Mouse (Mus musculus) left cerebral cortex, postnatal 36 days (tissue): Measurements from ENCODE around the gene Alkbh4. TPM values are rescaled to one million over a fixed set of nuclear protein-coding genes. Genes with fewer than 3 reads are reported as not detected.

Experiments
- DNase-seq, 2 experiments: peaks; one replicate each; pipeline ENCODE4 v3.0.0; 2021 to 2022; ENCODE audit warnings: low spot score in 2 of 2, mixed read lengths in 1 of 2
- intact Hi-C: fragments of 180-260 bp; cut with DNase I; formaldehyde crosslinking; loops from one replicate; pipeline ENCODE4 v1.15.1; 2025
- microRNA-seq: library from miRNA; unstranded; fragments of <30 nt; microRNA quantifications from one replicate; pipeline ENCODE4 v1.2.0, GENCODE M21; 2022
- total RNA-seq, 2 experiments: library from RNA; stranded (reverse); gene quantifications; 2 replicates each; pipeline ENCODE4 v1.2.3; 2021

The Alkbh4 gene
- total RNA-seq, 2 experiments from 2014 or later, result 7.7 to 9.0 TPM

GRCm38 (mm10) chr5:136171363-136172341 lies 35.7 kb downstream of the Alkbh4 start:
- intact Hi-C loops, result no loop called here
- DNase-seq, result peak in 1 of 2 experiments; percentile 15

- intact Hi-C loops, result no loop called here
- no peak for DNase-seq
These were observed 37.0 kb downstream of the Alkbh4 start for GRCm38 (mm10) chr5:136172939-136173338.

GRCm38 (mm10) chr5:136173606-136174463 lies 37.9 kb downstream of the Alkbh4 start:
- peak; percentile 55 to 66 for DNase-seq
- intact Hi-C loops, result no loop called here

GRCm38 (mm10) chr5:136179594-136179993 lies 43.6 kb downstream of the Alkbh4 start:
- intact Hi-C loops, result no loop called here

GRCm38 (mm10) chr5:136181197-136181596 lies 45.3 kb downstream of the Alkbh4 start:
- intact Hi-C loops, result no loop called here
- peak in 1 of 2 experiments; percentile 15 for DNase-seq

More at GRCm38 (mm10) chr5:136179594-136179993, 43.6 kb downstream of the Alkbh4 start:
- DNase-seq, result no peak

- DNase-seq, result peak; percentile 59
- intact Hi-C loops, result no loop called here
These were observed 46.1 kb downstream of the Alkbh4 start for GRCm38 (mm10) chr5:136182049-136182448.

GRCm38 (mm10) chr5:136182830-136183229 lies 46.9 kb downstream of the Alkbh4 start:
- no peak for DNase-seq
- intact Hi-C loops, result no loop called here

- intact Hi-C loops, result no loop called here
- no peak for DNase-seq
These were observed 47.8 kb downstream of the Alkbh4 start for GRCm38 (mm10) chr5:136183766-136184165.

- peak in 1 of 2 experiments; percentile 43 for DNase-seq
- intact Hi-C loops, result loop anchor here (2.0 kb wide), 1 partner anchor 52 kb away; no protein-coding TSS in a partner anchor
These were observed 50.8 kb downstream of the Alkbh4 start for GRCm38 (mm10) chr5:136186723-136187122.

Small RNA genes within 50 kb of the gene (microRNA-seq; reads per million reads assigned to microRNA genes)
- 0.76 reads per million for gene Mir7035

Other genes starting within 250 kb of the Alkbh4 start
- gene Hspb1, start 248.2 kb upstream of the Alkbh4 start, total RNA-seq, result 10 to 100 TPM; 11.6 to 24.2 TPM
- 1,000 to 10,000 TPM; 1,175 to 1,315 TPM for gene Ywhag, start 201.5 kb upstream of the Alkbh4 start, total RNA-seq
- 1 to 10 TPM; 1.4 TPM for gene Ssc4d, start 161.6 kb upstream of the Alkbh4 start, total RNA-seq
- gene Zp3, start 156.0 kb upstream of the Alkbh4 start, total RNA-seq, result not detected
- gene Dtx2, start 141.3 kb upstream of the Alkbh4 start, total RNA-seq, result 1 to 10 TPM; 7.7 to 8.4 TPM
- gene Upk3b, start 97.7 kb upstream of the Alkbh4 start, total RNA-seq, result not detected
- not detected for gene Upk3bl, start 81.7 kb upstream of the Alkbh4 start, total RNA-seq
- gene Rasa4, start 52.2 kb upstream of the Alkbh4 start, total RNA-seq, result 1 to 10 TPM; 3.8 to 7.0 TPM
- 10 to 100 TPM; 69.8 to 82.9 TPM for gene Polr2j, start 19.5 kb upstream of the Alkbh4 start, total RNA-seq
- 10 to 100 TPM; 10.9 to 17.7 TPM for gene Lrwd1, start 72 bp upstream of the Alkbh4 start, total RNA-seq
- gene Orai2, start 34.6 kb downstream of the Alkbh4 start, total RNA-seq, result 10 to 100 TPM; 54.0 to 54.8 TPM
- 10 to 100 TPM; 28.3 to 39.2 TPM for gene Prkrip1, start 62.8 kb downstream of the Alkbh4 start, total RNA-seq
- 1 to 10 TPM; 8.0 to 9.7 TPM for gene Sh2b2, start 110.4 kb downstream of the Alkbh4 start, total RNA-seq